Mouse (Mus musculus) left cerebral cortex, adult 18-20 months (tissue): Measurements from ENCODE around the gene Cacna1h. TPM values are rescaled to one million over a fixed set of nuclear protein-coding genes. Genes with fewer than 3 reads are reported as not detected.

ENCODE experiments used
- DNase-seq, 2 experiments: peaks; one replicate each; pipeline ENCODE4 v3.0.0; 2021 to 2022; ENCODE audit warnings: low spot score in 2 of 2, mixed read lengths in 1 of 2
- total RNA-seq, 2 experiments: library from RNA; stranded (reverse); gene quantifications; 2 replicates each; pipeline ENCODE4 v1.2.3; 2021

Gene Cacna1h
- total RNA-seq, 2 experiments from 2014 or later: 39.6 to 43.7 TPM

DNA sequence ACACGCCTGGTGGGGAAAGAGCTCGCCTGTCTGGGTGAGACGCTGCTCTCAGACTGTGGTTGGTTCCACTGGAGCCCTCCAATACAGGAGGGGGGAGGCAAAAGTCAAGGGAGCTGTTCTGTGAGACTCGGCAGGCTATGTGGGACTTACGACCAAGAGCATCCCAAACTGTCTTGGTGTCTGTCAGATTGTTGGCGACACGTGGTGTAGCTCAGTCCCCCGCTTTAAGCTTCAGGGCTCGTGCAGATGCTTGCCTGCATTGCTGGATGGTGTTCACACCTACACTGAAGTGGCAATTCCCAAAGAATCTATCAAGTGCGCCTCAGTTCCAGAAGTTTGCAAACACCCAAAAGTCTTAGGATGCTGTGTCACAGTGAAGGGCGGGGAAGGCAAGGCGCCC is 14.3 kb upstream of the Cacna1h start:
- no peak for DNase-seq

DNA sequence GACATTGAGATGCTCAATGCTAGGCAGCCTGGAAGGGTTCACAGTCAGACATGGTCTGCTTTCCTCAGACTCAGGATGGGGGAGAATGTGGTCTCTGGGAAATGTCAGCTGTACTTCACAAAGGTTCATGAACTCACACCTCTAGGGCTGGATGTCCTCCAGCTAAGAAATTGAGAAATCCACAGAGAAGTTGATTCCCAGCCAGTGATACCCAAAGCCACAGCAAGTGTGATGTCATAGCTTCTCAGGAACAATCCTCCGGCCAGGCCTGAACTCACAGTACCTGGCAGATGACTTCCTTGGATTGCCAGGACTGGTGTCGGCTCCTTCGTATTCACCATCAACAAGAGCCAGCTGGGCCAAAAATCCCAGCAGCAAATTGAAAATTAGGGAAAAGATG is 12.3 kb upstream of the Cacna1h start:
- DNase-seq: no peak

DNA sequence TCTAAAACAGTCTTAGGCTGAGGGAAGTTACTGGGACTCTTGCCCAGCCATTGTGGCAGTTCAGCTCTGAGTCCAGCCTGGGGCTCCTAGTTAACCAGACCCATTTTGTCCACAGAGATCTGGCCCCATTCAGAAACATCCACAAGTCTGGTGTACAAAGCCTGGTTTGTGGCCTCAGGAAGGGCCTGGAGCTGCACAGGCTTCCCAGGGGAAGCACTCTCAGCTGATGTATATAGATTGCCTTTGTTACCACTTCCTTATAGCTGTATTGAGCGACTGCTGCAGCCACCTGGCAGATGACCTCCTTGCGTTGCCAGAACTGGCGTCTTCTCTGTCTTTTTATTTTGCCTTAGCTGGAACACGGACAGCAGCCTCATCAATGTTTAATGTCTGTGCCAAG is 11.5 kb upstream of the Cacna1h start:
- no peak for DNase-seq

DNA sequence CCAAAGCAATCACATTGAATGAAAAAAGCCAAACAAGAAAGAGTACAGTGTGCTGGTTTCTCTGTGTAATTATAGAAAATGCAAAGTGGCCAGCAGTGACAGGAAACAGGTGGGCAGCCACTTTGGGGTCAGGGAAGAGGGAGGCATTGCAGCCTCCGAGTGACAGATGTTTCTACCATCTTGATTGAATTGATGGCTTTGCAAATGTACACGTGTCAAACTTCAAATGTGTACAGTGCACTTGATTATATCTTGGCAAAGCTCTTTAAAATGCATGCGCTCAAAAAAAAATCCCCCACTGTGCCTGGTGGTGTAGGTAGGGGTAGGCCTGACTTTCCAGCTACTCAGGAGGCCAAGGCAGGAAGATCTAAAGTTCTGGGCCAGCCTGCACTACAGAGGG is 9.3 kb upstream of the Cacna1h start:
- DNase-seq: no peak

DNA sequence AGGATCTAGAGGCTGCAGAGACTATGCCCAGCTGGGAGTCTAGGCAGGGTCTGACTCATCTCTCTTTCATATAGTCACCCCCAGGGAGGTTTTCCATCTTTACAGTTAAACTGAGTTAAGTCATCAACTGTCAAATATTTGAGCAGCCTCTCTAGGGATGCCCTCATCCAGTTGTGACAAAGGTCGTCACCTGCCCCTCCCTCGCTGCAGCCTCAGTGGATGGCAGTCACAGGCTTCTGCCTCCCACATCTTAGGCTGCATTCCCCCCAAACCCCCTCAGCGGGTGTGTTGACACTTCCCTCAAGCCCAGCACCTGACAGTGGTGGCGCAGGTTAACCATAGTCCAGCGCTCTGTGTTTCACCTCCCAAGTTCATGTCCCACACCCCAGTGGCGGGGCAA is 7.8 kb upstream of the Cacna1h start:
- no peak for DNase-seq

DNA sequence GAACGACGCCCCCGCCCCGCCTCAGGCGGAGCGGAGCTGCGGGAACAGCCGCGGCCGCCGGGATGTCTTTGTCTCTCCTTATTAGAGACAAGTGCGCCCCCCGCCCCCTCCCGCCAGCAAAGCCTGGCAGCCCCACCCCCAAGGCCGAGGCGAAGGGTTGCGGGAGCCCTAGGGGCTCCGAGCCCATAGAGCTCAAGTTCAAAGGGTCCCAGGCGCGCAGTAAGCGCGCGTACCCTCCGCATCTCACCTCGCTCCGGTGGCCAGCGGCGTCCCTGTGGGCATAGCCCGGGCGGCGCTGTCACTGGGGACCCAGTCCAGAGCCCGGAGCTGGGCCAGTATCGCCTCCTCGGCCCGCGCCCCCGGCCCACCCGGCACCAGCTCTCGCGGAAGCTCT is 363 bp downstream of the Cacna1h start:
- DNase-seq: no peak

DNA sequence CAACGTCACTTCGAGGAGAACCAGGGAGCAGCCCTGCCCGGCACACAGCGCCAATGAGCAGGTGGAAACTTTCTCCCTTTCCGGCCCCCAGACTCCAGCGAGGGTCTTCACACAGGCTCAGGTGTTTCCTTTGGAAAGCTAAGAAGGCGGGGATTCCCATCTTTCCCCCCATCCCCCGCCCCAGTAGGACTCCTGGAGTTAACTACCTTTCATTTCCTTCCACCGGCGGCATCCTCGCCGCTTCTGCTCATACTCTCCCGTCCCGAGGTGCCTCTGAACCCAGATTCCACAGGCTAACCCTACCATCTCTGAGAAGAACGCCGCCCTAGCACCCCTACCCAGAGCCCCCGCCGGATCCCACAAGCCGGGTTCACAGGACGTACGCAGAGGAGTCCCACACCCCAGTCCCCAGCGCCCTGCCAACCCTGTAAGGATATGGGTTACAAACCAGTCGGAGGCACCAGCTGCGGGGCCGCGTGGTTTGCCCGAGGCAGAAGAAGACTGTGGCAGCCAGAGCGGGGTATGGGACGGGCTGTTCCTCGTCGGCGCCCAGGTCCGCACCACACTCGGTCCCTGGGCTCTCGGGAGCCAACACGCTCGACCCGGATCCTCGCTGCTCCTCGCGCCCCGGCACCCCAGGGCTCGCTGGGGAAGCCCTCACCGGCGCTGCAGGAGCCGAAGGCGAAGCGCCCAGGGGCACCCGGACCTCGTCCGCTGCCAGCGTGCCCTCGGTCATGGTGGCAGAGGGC is 976 bp downstream of the Cacna1h start:
- DNase-seq: peak; percentile 40 to 48

DNA sequence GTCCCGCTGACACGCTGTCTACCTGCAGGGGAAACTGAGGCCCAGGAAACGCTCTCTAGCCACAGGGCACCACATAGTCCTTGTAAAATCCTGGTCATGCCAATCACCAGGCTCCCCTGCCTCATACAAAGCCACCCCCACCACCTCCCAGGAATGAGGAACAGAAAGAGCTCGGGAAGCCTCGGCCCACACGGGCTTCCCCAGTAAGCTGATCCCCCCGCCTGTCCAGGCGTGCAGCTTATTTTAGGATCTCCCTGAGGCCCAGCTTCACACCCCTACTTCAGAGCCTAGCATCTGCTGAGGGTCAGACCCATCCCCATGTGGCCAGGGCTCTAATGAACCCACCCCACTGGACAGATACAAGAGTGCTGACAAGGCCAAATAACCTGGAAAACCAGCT is 3.0 kb downstream of the Cacna1h start:
- peak in 1 of 2 experiments; percentile 31 for DNase-seq

DNA sequence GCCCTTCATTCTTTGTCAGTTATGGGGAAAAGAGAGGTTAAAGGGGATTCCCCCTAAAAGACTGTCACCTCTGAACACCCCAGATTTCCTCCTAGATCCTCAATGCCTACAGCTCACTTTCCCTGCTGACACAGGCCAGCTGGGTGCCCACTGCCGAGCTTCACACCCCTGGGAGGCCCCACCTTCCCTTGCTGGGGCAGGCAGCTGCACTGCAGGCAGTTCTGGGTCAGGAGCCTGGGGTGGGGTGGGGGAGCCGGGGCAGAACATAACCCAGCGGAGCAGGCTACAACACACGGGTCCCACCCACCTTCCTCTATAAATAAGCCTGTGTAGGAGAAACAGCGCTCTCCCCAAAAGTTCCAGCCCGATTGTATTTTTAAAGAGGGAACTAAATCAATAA is 3.7 kb downstream of the Cacna1h start:
- DNase-seq: no peak

DNA sequence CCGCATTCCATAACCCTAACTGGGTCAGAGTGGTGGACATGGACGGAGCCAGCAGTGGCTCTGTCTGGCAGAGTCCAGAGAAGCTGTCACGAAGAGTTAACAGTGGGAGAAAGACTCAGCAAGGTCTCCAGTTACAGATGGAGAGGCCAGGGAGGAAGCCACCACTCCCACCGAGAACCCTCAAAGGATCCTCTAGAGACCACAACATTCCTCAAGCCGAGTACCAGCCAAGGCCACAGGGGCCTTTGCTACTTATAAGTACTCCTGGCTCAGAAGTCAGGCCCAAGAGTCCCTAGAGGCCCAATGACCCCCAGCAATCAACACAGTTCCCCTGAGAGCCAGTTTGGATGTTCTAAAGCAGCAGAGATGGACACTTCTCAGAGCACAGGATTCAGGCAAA is 4.3 kb downstream of the Cacna1h start:
- DNase-seq: no peak

DNA sequence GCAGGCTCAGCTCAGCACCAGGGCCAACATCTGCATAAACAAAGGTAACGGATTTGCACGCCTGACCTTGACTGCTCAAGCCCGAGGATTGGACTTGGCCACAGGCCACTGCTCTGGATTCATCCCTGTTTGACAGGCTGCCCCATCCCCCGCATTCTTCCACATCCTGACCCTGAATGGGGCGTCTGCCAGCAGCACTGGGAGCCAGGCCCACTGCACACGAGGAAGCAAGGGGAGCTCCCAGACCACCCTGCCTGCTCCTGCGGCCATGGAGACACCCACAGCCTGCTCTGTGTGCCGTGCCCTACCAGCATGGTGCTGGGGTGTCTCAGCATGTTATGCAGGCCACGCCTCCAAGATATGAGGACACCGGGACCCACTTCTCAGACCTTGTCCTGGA is 6.1 kb downstream of the Cacna1h start:
- no peak for DNase-seq

DNA sequence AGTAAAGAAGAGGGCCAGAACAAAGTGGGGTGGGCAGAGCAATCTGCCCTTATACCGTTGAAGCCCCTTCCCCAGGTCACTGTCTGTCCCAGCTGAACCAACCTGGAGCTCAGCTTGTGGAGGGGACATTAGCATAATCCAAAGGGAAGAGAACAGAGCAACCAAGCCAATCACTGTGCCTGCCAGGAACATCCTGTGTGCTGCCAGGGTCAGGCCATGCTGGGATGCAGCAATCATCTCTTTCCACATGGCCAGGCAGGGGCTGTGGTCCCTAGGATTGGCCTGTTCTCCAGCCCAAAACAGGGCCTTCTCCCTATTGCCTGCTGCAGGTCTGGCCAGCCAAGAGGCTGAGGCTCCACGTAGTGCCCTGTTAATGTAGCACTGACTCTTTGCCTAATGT is 7.6 kb downstream of the Cacna1h start:
- DNase-seq: no peak

DNA sequence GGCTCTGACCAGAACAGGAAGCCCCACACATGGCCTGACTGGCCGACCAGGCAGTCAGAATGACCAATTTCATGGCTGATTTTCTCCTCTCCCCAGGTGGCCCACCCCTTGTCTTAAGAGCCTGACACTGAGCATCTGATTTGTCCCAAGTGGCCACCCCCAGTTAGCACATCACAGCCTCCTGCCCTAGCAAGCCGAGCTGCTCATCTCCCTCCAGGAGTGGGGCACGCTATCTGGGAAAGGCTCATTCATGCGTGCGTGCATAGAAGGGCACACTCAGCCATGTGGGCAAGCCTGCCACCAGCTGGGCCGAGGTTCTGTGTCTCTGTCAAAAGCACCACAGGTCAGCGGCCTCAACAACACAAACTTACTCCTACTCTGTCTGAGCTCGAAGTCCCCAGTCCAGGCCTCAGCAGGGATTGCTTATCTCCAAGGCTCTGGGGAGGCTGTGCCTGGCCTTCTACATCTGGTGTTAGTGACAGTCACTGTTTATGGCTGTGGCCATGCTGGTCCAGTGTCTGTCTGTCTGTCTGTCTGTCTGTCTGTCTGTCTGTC is 9.0 kb downstream of the Cacna1h start:
- no peak for DNase-seq

DNA sequence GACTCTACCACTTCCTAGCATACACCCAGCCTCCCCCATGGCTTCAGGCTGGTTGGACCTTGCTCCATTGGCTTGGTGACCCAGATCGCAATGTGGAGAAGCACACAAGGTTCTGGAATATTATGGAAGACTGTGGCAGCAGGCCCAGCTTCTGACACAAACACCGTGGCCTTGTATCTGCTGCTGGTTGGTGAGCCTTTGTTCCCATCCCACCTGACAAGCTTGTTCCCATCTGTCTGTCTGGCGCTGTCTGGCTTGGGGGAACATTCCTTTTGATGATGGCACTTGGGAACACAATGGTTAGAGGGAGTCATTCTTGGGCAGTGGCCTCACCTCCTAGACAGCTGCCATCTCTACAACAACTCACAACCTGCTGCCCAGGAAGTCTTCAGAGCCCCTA is 12.6 kb downstream of the Cacna1h start:
- no peak for DNase-seq

DNA sequence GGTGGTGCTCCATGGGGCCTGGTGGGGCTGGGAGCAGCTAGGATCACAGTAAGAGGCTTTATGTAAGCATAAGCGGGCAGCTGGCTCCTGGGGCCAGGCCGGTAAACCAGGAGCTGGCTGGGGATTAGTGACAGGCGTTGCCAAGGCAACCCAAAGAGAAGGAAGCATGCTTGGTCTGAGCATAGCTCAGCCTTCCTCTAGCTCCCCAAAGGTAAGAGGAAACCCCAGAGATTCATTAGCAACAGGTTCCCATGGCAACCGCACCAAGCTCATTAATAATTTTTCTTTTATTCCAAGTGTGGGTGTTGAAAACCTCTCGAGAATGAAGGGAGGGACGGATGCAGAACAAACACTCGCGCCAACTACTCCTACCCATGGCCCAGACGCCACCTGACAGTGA is 14.7 kb downstream of the Cacna1h start:
- DNase-seq: peak in 1 of 2 experiments; percentile 36

DNA sequence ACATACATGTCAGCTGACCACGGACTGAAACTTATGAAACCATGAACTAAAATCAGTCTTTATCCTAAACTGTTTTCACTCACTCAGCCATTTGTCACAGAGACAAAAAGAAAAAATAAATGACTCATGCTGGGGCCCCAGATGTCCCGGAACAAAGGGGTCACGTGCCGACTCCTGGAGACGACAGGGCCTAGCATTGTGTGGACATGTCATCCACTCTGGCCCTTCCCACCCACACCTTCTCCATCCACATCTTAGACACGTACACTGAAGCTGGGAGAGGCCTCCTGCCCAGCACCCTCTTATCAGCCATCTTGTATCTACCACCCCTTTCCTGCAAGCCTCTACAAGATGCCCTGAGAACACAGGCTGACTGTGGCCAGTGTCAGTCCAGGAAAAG is 15.6 kb downstream of the Cacna1h start:
- DNase-seq: no peak

DNA sequence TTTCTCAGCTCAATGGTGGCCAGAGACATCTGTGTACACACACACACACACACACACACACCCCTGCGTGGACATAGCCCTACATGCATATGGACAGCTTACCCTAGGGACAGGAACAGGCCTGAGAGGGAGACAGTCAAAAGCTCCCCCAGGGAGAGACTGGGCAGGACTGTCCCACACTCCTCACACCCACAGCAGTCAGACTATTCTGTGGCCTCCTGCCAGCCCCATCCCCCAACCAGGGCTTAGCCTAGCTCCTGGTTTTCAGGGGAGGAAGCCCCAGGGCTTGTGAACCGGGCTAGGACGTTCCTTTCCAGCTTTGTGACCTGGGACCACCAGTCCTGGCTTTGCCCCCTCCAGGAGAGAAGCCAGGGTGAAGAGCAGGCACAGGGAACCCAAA is 17.4 kb downstream of the Cacna1h start:
- DNase-seq: no peak

DNA sequence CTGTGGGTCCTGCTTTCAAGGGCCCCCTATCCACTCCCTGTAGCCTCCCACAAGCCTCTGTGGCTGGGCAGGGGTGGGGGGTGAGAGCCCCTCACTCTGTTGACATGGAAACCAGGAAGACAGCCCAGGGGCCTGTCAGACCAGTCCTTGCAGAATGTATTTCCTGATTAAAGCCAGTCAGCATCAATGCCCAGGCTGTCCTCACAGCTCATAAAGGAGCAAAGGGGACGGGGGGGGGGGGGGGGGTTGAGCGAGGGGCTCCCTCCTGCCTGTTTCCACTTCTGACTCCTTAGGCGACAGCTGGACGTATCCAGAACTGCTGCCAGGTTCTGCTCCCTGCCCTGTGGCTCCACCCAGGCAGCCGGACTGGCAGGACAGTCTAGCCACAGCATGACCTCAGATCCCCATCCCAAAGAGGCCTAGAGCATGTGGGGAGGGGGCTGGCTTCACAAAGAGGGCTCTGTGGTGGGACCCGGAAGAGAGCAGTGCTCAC is 18.1 kb downstream of the Cacna1h start:
- DNase-seq: no peak

DNA sequence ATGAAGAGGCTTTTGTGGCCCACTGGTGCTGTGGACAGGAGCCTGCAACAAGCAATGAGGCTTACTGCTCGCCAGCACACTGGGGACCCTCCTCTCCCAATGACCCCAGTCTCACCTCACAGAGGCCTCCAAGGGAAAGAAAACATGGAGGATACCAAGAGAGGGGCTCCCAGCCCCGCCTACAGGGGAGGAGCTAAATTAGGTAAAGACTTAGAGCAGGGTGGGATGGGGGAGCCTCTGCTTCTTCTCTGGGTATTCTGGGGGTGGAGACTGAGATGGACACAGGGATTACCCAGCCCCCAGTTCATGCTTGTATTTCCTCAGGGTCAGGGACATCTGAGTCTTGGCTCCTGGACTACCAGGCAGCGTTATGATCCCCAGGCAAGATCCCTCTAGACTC is 18.7 kb downstream of the Cacna1h start:
- no peak for DNase-seq

DNA sequence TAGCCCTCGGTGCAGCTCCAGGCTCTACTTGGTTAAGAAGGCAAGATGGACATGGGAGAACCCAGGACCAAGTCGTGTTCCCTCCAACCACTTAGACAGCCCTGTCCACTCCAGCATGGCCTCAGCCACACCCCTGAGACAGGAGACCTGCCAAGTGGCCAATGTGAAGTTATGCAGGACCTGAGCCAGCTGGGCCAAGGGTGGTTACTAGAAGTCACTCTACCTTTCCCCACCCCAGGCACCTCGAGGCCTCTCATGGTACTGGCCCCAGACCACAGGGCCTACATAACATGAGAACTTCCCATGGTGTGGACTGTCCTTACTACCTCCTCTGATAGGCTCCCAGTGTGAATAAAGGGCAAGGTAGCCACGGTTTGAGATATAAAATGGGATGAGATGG is 19.4 kb downstream of the Cacna1h start:
- DNase-seq: no peak

DNA sequence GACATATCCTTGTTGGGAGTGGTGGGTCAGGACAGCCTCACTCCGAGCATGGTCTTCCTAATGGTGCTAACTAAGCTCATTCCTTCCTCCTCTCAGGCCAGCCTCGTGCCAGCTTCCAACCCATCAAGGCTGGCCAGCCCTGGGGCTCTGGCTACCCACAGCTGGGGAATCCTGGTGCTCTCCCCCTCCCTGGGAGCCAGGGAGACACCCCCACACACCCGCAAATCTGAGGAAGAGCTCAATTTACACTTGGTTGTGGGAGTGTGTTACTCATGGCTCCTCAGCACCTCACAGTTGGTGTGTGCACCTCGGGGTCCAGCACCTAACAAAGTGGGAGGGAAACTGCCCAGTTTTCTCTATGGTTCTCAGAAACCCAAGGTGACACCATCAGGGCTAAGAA is 22.3 kb downstream of the Cacna1h start:
- DNase-seq: peak; percentile 47 to 65

DNA sequence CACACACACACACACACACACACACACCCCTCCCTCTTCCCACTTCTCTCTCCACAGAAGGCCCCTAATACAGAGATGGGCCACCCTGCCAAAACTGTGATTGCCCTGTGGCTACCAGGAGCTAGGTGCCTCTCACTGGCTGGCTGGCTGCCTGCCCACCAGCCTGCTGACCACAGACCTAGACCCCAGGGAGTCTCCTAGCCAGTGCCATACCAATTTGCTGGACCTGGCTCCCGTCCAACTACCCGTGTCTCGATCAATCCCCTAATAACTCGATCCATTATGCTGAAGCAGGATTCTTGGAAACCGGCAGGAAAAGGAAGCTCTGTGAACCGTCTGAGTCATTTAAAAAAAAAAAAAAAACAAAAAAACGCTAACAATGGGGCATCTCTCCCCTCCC is 22.8 kb downstream of the Cacna1h start:
- no peak for DNase-seq

DNA sequence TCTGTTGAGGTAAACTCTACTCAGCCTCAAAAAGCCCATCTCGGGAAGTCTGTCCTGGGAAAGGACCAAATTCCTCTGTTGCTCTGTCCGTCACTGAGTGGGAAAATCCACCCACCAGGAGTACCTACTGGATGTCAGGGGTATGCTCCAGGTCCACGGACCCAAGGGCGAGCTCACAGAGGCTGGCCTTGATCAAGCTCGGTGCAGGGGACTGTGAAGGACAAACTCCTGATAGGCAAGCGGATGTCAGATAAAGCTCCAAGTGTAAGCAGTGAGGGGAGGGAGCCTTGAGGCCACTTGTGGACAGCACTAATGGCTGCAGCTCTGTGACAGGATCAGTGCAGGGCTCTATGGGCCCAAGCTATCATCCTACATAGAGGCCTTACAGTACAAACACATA is 23.4 kb downstream of the Cacna1h start:
- no peak for DNase-seq
